Mouse (Mus musculus): Measurements from ENCODE around the gene Prim2.

- TF ChIP-seq CTCF (IDR thresholded peaks at IDR 0.05; ENCODE audit: borderline replicate concordance, insufficient read depth, low read length) (no peak), POLR2A (IDR thresholded peaks at IDR 0.05; ENCODE audit: low read depth, low read length) (no peak)
Measured at GRCm38 (mm10) chr1:33531860-33532259, 137.7 kb downstream of the Prim2 start.
